Mouse (Mus musculus): ENCODE measurements at regions not wholly inside any gene's neighbourhood (a gene's known extent, or its start where the extent isn't known, plus 50 kb on each side); places are given as distances from the start of the nearest gene placed in this dataset.
A peak's percentile ranks its signal among the peaks of the same experiment; 100 is the strongest.

DNA sequence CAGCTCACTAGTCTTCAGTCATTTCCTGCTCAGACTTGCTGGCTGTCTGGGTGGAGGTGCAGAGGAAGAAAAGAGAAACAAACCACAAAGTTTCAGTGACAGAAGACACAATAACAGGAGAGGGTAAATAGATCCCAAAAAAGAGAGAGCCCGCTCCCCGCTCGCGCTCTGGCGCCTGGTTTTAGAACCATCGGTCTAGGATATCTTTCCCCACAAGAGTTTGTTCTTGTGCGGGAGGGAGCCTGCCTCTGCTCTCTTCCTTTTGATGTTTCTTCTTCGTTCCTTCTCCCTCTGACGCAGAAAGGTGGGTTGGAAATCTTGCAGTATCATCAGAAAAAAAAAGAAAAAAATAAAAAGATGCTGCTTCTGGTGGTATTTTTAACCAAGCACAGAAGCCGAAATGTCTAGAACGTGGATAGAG lies 71.3 kb upstream of the Zfp217 start:
- DNase-seq (peak; percentile 36), ATAC-seq (ENCODE audit: low FRiP score, low TSS enrichment) (no peak)
- Histone ChIP-seq H3K4me3 (replicated peaks; ENCODE audit: low read depth, low read length) (peak overlapping the region; percentile 25), H3K36me3 (ENCODE audit: control insufficient read depth, insufficient read depth, low read length) (no peaks in the 10 kb centered on the region), H3K4me1 (ENCODE audit: control insufficient read depth, insufficient read depth, low read length) (peaks cover 55% of the 10 kb centered on the region), H3K27me3 (ENCODE audit: control insufficient read depth, insufficient read depth, low read length) (no peaks in the 10 kb centered on the region), H3K9me3 (ENCODE audit: control insufficient read depth, low read length) (no peaks in the 10 kb centered on the region), H3K27ac (replicated peaks; ENCODE audit: low read depth, low read length) (peak overlapping the region; percentile 87), H3K4me2 (ENCODE audit: low read length) (peak overlapping the region; percentile 58), H3K9ac (replicated peaks; ENCODE audit: low read length) (peak overlapping the region; percentile 43)
- WGBS, result 4% methylated on average over 11 of the region's 11 CpGs

DNA sequence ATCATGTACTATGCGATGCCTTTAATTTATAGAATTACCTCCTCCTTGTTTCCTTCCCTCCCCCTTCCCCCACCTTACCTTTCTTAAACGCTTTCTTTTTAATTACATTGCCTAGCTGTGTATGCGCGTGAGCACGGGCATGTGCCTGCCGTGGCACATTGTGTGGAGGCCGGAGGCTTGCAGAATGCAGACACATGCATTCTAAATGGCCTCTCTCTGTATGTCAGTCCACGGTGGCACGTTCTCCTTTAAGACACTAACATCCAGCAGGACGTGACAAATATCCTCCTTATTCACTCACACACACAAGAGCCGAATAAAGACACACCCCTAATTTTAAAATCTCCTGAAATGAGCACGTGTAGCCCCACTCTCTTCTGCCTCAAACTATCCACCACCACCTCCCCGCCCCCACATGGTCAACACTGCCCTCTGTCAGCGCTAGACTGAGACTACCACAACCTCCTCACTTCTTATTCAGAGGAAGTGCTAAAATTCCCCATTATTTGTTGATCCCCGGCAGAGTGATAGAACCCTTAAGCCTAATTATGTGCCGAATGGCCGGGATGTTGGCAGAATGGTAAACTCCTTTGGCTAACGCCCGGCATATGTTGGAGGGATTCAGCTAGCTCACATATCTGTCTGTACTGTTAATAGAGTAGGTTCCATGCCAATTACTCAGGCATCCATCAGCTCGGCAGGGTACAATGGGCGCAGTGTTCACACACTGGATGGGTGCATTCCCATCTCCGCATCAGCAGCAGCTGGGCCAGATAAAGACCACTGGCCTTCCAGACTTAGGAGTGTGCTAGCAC lies 70.5 kb upstream of the Zfp217 start:
- Histone ChIP-seq H3K9ac (replicated peaks; ENCODE audit: low read length) (0 out of 2 replicates have a peak overlapping the region, but pooled peaks have one; percentile 18), H3K36me3 (ENCODE audit: control insufficient read depth, insufficient read depth, low read length) (no peaks in the 10 kb centered on the region), H3K4me2 (ENCODE audit: low read length) (peak overlapping the region; percentile 58), H3K9me3 (ENCODE audit: control insufficient read depth, low read length) (no peaks in the 10 kb centered on the region), H3K4me3 (replicated peaks; ENCODE audit: low read depth, low read length) (0 out of 2 replicates have a peak overlapping the region, but pooled peaks have one; percentile 25), H3K4me1 (ENCODE audit: control insufficient read depth, insufficient read depth, low read length) (peaks cover 55% of the 10 kb centered on the region), H3K27ac (replicated peaks; ENCODE audit: low read depth, low read length) (peak overlapping the region; percentile 87), H3K27me3 (ENCODE audit: control insufficient read depth, insufficient read depth, low read length) (no peaks in the 10 kb centered on the region)
- ATAC-seq (ENCODE audit: low FRiP score, low TSS enrichment) (peak; percentile 83), DNase-seq (peak; percentile 80)
- 7% methylated on average over 22 of the region's 22 CpGs for WGBS

DNA sequence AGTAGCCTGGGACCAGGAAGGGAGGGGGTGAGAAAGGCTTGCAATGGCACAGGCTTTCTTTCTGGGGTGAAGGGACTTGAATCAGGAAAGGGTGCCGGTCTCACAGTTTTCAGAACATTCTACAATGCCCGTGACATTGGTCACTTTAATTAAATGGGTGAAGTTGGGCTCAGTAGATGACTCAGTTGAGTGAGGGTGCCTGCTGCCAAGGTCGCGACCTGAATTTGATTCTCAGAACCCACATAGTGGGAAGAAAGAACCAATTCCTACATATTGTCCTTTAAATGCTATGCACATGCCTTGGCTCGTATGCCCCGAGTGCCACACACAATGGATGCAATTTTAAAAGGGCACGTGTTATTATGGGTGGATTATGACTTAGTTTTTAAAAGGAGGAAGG lies 68.4 kb upstream of the Zfp217 start:
- whole genome bisulfite sequencing, result 81% methylated on average over 7 of the region's 7 CpGs
- Histone ChIP-seq H3K9ac (replicated peaks; ENCODE audit: low read length) (no peak overlapping the region), H3K9me3 (ENCODE audit: control insufficient read depth, low read length) (no peaks in the 10 kb centered on the region), H3K27me3 (ENCODE audit: control insufficient read depth, insufficient read depth, low read length) (no peaks in the 10 kb centered on the region), H3K36me3 (ENCODE audit: control insufficient read depth, insufficient read depth, low read length) (no peaks in the 10 kb centered on the region), H3K27ac (replicated peaks; ENCODE audit: low read depth, low read length) (no peak overlapping the region), H3K4me3 (replicated peaks; ENCODE audit: low read depth, low read length) (no peak overlapping the region), H3K4me1 (ENCODE audit: control insufficient read depth, insufficient read depth, low read length) (peaks cover 36% of the 10 kb centered on the region), H3K4me2 (ENCODE audit: low read length) (no peak overlapping the region)
- no peak for DNase-seq
- ATAC-seq (ENCODE audit: low FRiP score, low TSS enrichment), result no peak

DNA sequence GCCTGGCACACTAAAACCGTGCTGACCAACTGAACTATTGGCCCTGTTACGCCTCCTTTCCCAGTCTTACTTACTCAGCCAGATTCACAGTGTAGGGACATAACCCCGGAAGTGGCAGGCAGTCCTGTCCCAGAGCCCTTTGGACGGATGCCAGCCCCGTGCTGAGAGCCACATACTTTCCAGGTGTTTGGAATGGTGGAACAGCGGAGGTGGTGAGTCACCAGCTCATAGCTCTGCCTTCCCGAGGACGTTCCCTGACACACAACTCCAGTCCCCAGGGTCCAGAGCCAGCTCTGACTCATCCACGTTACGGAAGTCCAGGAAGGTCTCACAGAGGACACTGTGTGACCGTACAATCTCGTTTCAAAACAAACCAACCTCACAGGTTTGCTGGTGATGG lies 61.2 kb upstream of the Zfp217 start:
- WGBS, result 83% methylated on average over 12 of the region's 12 CpGs
- H3K9ac ChIP-seq (replicated peaks; ENCODE audit: low read length), result no peak overlapping the region
- no peak for DNase-seq

DNA sequence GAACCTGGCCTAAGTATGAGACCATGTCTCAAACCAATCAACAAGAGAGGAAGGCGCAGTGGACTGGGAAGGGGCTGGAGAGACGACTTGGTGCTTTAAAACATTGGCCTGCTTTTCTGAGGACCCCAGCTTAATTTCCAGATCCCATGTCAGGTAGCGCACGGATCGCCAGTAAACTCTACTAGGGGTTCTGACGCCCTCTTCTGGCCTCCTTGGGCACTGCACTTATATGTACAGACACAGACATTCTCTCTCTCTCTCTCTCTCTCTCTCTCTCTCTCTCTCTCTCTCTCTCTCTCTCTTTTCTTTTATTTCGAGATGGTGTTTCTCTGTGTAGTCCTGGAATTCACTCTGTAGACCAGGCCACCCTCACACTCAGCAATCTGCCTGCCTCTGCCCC lies 60.0 kb upstream of the Zfp217 start:
- H3K9ac ChIP-seq (replicated peaks; ENCODE audit: low read length), result no peak overlapping the region
- H3K4me3 ChIP-seq (replicated peaks; ENCODE audit: low read depth, low read length), result no peak overlapping the region
- no peaks in the 10 kb centered on the region for H3K36me3 ChIP-seq (ENCODE audit: control insufficient read depth, insufficient read depth, low read length)
- H3K4me1 ChIP-seq (ENCODE audit: control insufficient read depth, insufficient read depth, low read length), result peaks cover 11% of the 10 kb centered on the region; the same call in 1 of the 2 replicates
- no peaks in the 10 kb centered on the region for H3K27me3 ChIP-seq (ENCODE audit: control insufficient read depth, insufficient read depth, low read length)
- no peaks in the 10 kb centered on the region for H3K9me3 ChIP-seq (ENCODE audit: control insufficient read depth, low read length)
- DNase-seq, result no peak
- no peak overlapping the region for H3K4me2 ChIP-seq (ENCODE audit: low read length)
- no peak overlapping the region for H3K27ac ChIP-seq (replicated peaks; ENCODE audit: low read depth, low read length)
- no peak for ATAC-seq (ENCODE audit: low FRiP score, low TSS enrichment)
- 86% methylated on average over 7 of the region's 7 CpGs for WGBS

More for the DNA sequence above, 61.2 kb upstream of the Zfp217 start:
- Histone ChIP-seq H3K27me3 (ENCODE audit: control insufficient read depth, insufficient read depth, low read length) (no peaks in the 10 kb centered on the region), H3K9me3 (ENCODE audit: control insufficient read depth, low read length) (no peaks in the 10 kb centered on the region), H3K4me2 (ENCODE audit: low read length) (no peak overlapping the region), H3K4me1 (ENCODE audit: control insufficient read depth, insufficient read depth, low read length) (peaks cover 11% of the 10 kb centered on the region; the same call in 1 of the 2 replicates), H3K36me3 (ENCODE audit: control insufficient read depth, insufficient read depth, low read length) (no peaks in the 10 kb centered on the region), H3K27ac (replicated peaks; ENCODE audit: low read depth, low read length) (no peak overlapping the region), H3K4me3 (replicated peaks; ENCODE audit: low read depth, low read length) (no peak overlapping the region)
- no peak for ATAC-seq (ENCODE audit: low FRiP score, low TSS enrichment)

DNA sequence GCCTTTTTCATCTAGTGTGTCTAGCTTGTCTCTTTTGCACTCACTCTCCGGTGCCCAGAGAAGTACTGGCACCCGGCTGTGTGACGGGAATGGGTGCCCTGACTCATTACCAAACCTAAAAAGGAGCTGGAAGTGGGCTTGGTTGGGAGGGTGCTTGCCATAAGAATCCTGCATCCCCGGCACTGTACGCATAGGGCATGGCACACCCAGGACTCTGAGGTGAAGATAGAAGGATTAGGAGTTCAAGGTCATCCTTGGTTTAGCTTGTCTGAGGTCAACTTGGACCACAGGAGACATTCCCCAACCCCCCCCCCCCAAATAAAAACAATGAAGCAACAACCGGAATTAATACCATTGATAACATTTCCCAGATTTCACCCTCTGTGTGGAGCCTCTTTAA lies 59.5 kb upstream of the Zfp217 start:
- no peaks in the 10 kb centered on the region for H3K36me3 ChIP-seq (ENCODE audit: control insufficient read depth, insufficient read depth, low read length)
- no peaks in the 10 kb centered on the region for H3K27me3 ChIP-seq (ENCODE audit: control insufficient read depth, insufficient read depth, low read length)
- no peak overlapping the region for H3K4me3 ChIP-seq (replicated peaks; ENCODE audit: low read depth, low read length)
- H3K4me1 ChIP-seq (ENCODE audit: control insufficient read depth, insufficient read depth, low read length), result peaks cover 11% of the 10 kb centered on the region; the same call in 1 of the 2 replicates
- H3K9me3 ChIP-seq (ENCODE audit: control insufficient read depth, low read length), result no peaks in the 10 kb centered on the region
- no peak overlapping the region for H3K27ac ChIP-seq (replicated peaks; ENCODE audit: low read depth, low read length)
- ATAC-seq (ENCODE audit: low FRiP score, low TSS enrichment) (no peak), DNase-seq (no peak)
- 95% methylated on average over 6 of the region's 6 CpGs for WGBS
- H3K9ac ChIP-seq (replicated peaks; ENCODE audit: low read length), result no peak overlapping the region
- no peak overlapping the region for H3K4me2 ChIP-seq (ENCODE audit: low read length)

DNA sequence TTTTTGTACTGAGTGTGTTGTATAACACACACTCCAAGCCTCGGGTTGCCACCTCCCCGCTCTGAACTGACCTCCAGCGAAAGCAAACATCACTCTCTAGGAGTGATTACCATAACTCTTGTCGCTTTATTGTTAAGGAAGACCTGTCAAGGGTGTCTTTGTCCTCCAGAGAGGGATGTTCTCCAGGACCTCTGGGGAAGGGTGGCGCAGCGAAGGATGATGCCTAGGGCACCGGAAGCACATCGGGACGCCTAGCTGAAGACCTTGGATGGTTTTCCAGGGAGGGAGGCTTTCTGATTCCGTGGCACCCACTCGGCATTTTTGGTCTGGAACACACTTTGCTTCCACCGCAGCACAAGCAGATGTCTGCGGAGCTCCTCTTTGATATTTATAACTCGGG lies 59.0 kb upstream of the Zfp217 start:
- ATAC-seq (ENCODE audit: low FRiP score, low TSS enrichment), result no peak
- H3K27ac ChIP-seq (replicated peaks; ENCODE audit: low read depth, low read length), result no peak overlapping the region
- H3K27me3 ChIP-seq (ENCODE audit: control insufficient read depth, insufficient read depth, low read length), result no peaks in the 10 kb centered on the region
- H3K36me3 ChIP-seq (ENCODE audit: control insufficient read depth, insufficient read depth, low read length), result no peaks in the 10 kb centered on the region
- DNase-seq, result no peak
- H3K4me1 ChIP-seq (ENCODE audit: control insufficient read depth, insufficient read depth, low read length), result peaks cover 11% of the 10 kb centered on the region; the same call in 1 of the 2 replicates
- H3K4me2 ChIP-seq (ENCODE audit: low read length), result no peak overlapping the region
- no peak overlapping the region for H3K9ac ChIP-seq (replicated peaks; ENCODE audit: low read length)
- H3K9me3 ChIP-seq (ENCODE audit: control insufficient read depth, low read length), result no peaks in the 10 kb centered on the region
- no peak overlapping the region for H3K4me3 ChIP-seq (replicated peaks; ENCODE audit: low read depth, low read length)
- WGBS, result 64% methylated on average over 14 of the region's 14 CpGs

DNA sequence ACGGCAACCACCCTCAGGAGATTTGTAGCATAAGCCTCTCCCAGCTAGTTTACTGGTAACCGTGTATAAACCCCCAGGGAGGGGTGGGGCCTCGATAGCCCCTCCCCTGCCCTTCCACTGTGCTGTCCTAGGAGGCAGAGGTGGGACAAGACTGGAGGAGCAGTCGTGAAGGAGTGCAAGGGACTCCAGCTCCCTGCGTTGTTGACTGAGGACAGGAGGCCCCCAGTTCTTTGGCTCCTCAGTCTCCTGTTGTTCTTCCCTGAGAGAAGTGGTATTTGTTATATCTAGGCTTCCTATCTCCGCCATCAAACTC lies 58.5 kb upstream of the Zfp217 start:
- no peak overlapping the region for H3K27ac ChIP-seq (replicated peaks; ENCODE audit: low read depth, low read length)
- H3K4me2 ChIP-seq (ENCODE audit: low read length), result no peak overlapping the region
- no peaks in the 10 kb centered on the region for H3K27me3 ChIP-seq (ENCODE audit: control insufficient read depth, insufficient read depth, low read length)
- no peaks in the 10 kb centered on the region for H3K36me3 ChIP-seq (ENCODE audit: control insufficient read depth, insufficient read depth, low read length)
- no peak overlapping the region for H3K9ac ChIP-seq (replicated peaks; ENCODE audit: low read length)
- H3K4me3 ChIP-seq (replicated peaks; ENCODE audit: low read depth, low read length), result no peak overlapping the region
- DNase-seq (peak; percentile 29), ATAC-seq (ENCODE audit: low FRiP score, low TSS enrichment) (0 out of 2 replicates have a peak, but pooled peaks have one; percentile 20)
- no peaks in the 10 kb centered on the region for H3K9me3 ChIP-seq (ENCODE audit: control insufficient read depth, low read length)
- WGBS, result 12% methylated on average over 6 of the region's 6 CpGs
- H3K4me1 ChIP-seq (ENCODE audit: control insufficient read depth, insufficient read depth, low read length), result peaks cover 11% of the 10 kb centered on the region; the same call in 1 of the 2 replicates

Data from midbrain, embryonic 14.5 days (tissue).